Mouse (Mus musculus) thymus, adult 2 months (tissue): ENCODE measurements around the gene Vmp1. TPM values are rescaled to one million over a fixed set of nuclear protein-coding genes. Genes with fewer than 3 reads are reported as not detected.

Experiments
- DNase-seq: peaks from one replicate; pipeline ENCODE4 v3.0.0; 2021
- H3K27ac ChIP-seq: fragments of 200-500 bp; 2 replicates; pipeline ENCODE4 v1.5.1; 2012; ENCODE audit warnings: low read length, control low read depth; ENCODE audit not compliant: control insufficient read depth, insufficient read depth
- H3K27me3 ChIP-seq: fragments of 200-500 bp; 2 replicates; pipeline ENCODE4 v1.6.1; 2012; ENCODE audit warnings: mild to moderate bottlenecking, low read length, moderate library complexity, mixed read lengths; ENCODE audit not compliant: control insufficient read depth, insufficient read depth
- H3K36me3 ChIP-seq: fragments of 200-500 bp; 2 replicates; pipeline ENCODE4 v1.6.1; 2012; ENCODE audit warnings: mild to moderate bottlenecking, low read length, moderate library complexity; ENCODE audit not compliant: control insufficient read depth, insufficient read depth
- H3K4me1 ChIP-seq: fragments of 200-500 bp; replicated peaks from 2 replicates; pipeline ENCODE4 v1.6.1; 2012; ENCODE audit warnings: low read length; ENCODE audit not compliant: control insufficient read depth, insufficient read depth
- H3K4me3 ChIP-seq: fragments of 200-500 bp; 2 replicates; pipeline ENCODE4 v1.5.1; 2012; ENCODE audit warnings: mild to moderate bottlenecking, low read length, control low read depth, moderate library complexity; ENCODE audit not compliant: control insufficient read depth, insufficient read depth
- CTCF ChIP-seq: fragments of 200-500 bp; IDR thresholded peaks from 2 replicates; pipeline ENCODE4 v1.5.1; 2012; ENCODE audit warnings: mild to moderate bottlenecking, control low read depth, low read length, moderate library complexity, borderline replicate concordance; ENCODE audit not compliant: control insufficient read depth, poor library complexity, insufficient read depth; ENCODE audit errors: extremely low read depth
- POLR2A ChIP-seq: fragments of 200-500 bp; IDR thresholded peaks from 2 replicates; pipeline ENCODE4 v1.6.1; 2012; ENCODE audit warnings: mild to moderate bottlenecking, low read length, control low read depth, moderate library complexity; ENCODE audit not compliant: control insufficient read depth, poor library complexity, insufficient read depth; ENCODE audit errors: extremely low read depth
- WGBS: fragments of 180-500 bp; shearing (Covaris S2); methylation state at CpG from one replicate; pipeline ENCODE4 v1.1.7; 2018; 5-methylcytosine and 5-hydroxymethylcytosine counted together
- polyA plus RNA-seq: library from polyadenylated mRNA; depleted of rRNA; stranded (reverse); fragments of >200 nt; gene quantifications from 2 replicates; pipeline ENCODE4 v1.2.3, GENCODE M21; 2012

Vmp1 gene
- polyA plus RNA-seq, 1 experiment = 36.7 TPM

- Histone ChIP-seq H3K36me3 (no peaks in the 10 kb centered on the region), H3K4me3 (no peak overlapping the region), H3K27me3 (no peaks in the 10 kb centered on the region), H3K27ac (no peak overlapping the region), H3K4me1 (peaks cover 6% of the 10 kb centered on the region)
- no peak for TF ChIP-seq CTCF
- no peak for TF ChIP-seq POLR2A
- 68% methylated on average over 6 of the region's 6 CpGs for WGBS
- DNase-seq = no peak
Measured at GRCm38 (mm10) chr11:86595366-86595765, 88.3 kb downstream of the Vmp1 start.

GRCm38 (mm10) chr11:86594188-86594876, 89.3 kb downstream of the Vmp1 start:
- no peak for TF ChIP-seq POLR2A
- H3K27me3 ChIP-seq = no peaks in the 10 kb centered on the region
- no peak for DNase-seq
- H3K4me1 ChIP-seq = peaks cover 6% of the 10 kb centered on the region
- 71% methylated on average over 6 of the region's 6 CpGs for WGBS
- no peak overlapping the region for H3K4me3 ChIP-seq
- H3K27ac ChIP-seq = no peak overlapping the region
- H3K36me3 ChIP-seq = no peaks in the 10 kb centered on the region

GRCm38 (mm10) chr11:86593443-86593842, 90.2 kb downstream of the Vmp1 start:
- peaks cover 6% of the 10 kb centered on the region for H3K4me1 ChIP-seq

GRCm38 (mm10) chr11:86592993-86593392, 90.6 kb downstream of the Vmp1 start:
- no peak overlapping the region for H3K27ac ChIP-seq
- peaks cover 9% of the 10 kb centered on the region for H3K4me1 ChIP-seq
- no peaks in the 10 kb centered on the region for H3K36me3 ChIP-seq
- no peak for TF ChIP-seq CTCF
- no peak overlapping the region for H3K4me3 ChIP-seq
- 18% methylated on average over 3 of the region's 3 CpGs for WGBS
- DNase-seq = no peak
- no peaks in the 10 kb centered on the region for H3K27me3 ChIP-seq

More at GRCm38 (mm10) chr11:86593443-86593842, 90.2 kb downstream of the Vmp1 start:
- TF ChIP-seq CTCF = no peak
- no peak for TF ChIP-seq POLR2A
- Histone ChIP-seq H3K27ac (no peak overlapping the region), H3K36me3 (no peaks in the 10 kb centered on the region), H3K27me3 (no peaks in the 10 kb centered on the region), H3K4me3 (no peak overlapping the region)
- no peak for DNase-seq
- 80% methylated on average over 5 of the region's 5 CpGs for WGBS

GRCm38 (mm10) chr11:86591931-86592616, 91.6 kb downstream of the Vmp1 start:
- peak overlapping the region; percentile 30; the same call in 1 of the 2 replicates for H3K27ac ChIP-seq
- DNase-seq = no peak
- H3K4me1 ChIP-seq = peaks cover 13% of the 10 kb centered on the region
- WGBS = 74% methylated on average over 2 of the region's 2 CpGs
- TF ChIP-seq CTCF (no peak), POLR2A (no peak)
- H3K27me3 ChIP-seq = no peaks in the 10 kb centered on the region
- H3K36me3 ChIP-seq = no peaks in the 10 kb centered on the region
- no peak overlapping the region for H3K4me3 ChIP-seq

GRCm38 (mm10) chr11:86591301-86591845, 92.3 kb downstream of the Vmp1 start:
- H3K27me3 ChIP-seq = no peaks in the 10 kb centered on the region
- no peak for TF ChIP-seq CTCF
- WGBS = 33% methylated on average over 4 of the region's 4 CpGs
- no peaks in the 10 kb centered on the region for H3K36me3 ChIP-seq
- H3K27ac ChIP-seq = no peak overlapping the region
- H3K4me3 ChIP-seq = no peak overlapping the region
- DNase-seq = no peak
- peaks cover 13% of the 10 kb centered on the region for H3K4me1 ChIP-seq

GRCm38 (mm10) chr11:86590579-86590978, 93.1 kb downstream of the Vmp1 start:
- Histone ChIP-seq H3K36me3 (no peaks in the 10 kb centered on the region), H3K27me3 (no peaks in the 10 kb centered on the region), H3K4me1 (peaks cover 15% of the 10 kb centered on the region), H3K4me3 (no peak overlapping the region), H3K27ac (no peak overlapping the region)
- no peak for DNase-seq
- no peak for TF ChIP-seq CTCF
- no peak for TF ChIP-seq POLR2A
- WGBS = 91% methylated on average over 10 of the region's 10 CpGs
